Mouse (Mus musculus): ENCODE measurements around the gene Iqgap1.

Iqgap1 gene

DNA sequence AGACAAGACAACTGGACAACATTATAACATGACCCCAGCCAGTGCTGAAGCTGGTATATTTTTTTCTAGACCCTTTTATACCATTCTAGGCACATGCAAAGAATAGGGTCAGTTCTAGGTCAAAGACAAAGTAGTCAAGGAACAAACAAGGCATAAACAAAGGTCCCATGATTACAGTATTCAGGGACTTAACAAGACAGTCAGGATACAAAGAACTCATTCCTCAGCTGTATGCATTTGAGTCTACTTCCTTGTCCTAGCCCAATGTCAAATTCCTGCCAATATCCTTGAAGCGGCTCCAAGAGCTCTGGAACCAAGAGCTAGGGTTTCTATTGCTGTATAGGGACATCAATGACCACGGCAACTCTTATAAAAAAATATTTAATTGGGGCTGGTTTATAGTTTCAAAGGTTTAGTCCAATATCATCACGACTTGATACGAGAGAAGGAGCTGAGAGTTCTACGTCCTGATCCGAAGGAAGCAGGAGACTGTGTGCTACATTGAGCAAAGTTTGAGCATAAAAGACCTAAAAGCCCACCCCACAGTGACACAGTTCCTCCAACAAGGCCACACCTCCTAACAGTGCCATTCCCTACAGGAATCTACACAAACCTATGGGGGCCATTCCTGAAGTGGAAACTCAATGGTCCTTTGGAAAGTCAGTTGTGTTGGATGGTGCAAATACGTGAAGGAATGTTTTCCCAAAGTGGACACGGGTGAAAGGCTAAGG lies 18.3 kb upstream of the Iqgap1 start:
- no peak for DNase-seq (ENCODE audit: low read depth, low spot score)

DNA sequence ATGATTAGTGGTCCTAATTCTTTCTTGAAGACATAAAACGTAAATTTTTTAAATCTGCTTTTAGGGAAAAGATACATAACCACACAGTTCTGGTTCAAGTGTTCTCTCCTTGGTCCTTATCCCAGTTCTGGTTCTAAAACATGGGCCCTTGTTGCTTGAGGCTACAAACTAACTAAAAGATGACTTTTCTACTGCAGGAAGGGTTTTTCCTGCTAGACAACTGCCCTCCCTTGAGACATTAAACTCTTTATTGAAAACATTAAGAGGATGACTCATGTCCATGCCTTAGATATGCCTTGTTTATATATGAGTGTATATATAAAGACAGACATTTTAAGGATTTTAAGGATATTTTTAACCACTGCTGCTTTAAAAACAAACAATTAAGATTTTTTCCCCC lies 17.4 kb upstream of the Iqgap1 start:
- no peak for DNase-seq (ENCODE audit: low read depth, low spot score)

DNA sequence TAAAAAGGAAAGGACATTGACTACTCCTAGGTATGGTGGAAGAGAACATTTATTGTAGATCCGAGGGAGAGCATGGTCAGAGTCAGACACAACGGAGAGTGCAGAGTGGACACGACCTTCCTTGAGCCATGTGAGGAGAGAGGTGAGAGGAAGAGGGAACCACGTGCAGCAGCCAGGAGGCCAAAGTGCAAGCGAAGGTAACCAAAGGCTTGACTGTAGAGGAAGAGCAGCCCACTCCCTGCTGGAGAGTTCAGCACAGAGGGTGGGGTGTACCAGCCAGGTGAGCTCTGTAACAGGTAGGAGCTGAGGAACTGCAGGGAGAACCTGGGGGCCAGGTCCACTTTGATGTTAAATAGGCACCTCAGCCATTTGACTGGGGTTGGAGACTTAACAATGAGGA lies 16.4 kb upstream of the Iqgap1 start:
- no peak for DNase-seq (ENCODE audit: low read depth, low spot score)

GRCm38 (mm10) chr7:80840937-80841336 lies 15.2 kb upstream of the Iqgap1 start:
- no peak for DNase-seq (ENCODE audit: low read depth, low spot score)

DNA sequence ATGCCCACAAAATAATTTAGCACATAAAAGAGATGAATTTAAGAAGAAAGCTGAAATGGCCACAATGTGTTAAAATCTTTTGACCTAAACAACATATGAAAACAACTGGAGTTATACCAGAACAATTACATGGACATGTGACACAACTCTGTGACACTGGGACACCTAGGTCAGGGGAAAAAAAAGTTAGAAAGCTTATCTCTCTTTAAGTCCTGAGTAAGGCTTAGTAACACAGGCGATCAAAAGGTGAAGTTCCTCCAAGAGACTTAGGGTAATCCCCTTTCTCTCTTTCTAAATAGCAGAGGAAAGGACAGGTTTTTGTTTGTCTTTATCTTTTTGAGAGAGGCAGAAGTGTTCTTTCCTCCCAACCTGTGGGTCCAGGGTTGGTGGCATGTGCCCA lies 14.5 kb upstream of the Iqgap1 start:
- DNase-seq (ENCODE audit: low read depth, low spot score) = no peak

DNA sequence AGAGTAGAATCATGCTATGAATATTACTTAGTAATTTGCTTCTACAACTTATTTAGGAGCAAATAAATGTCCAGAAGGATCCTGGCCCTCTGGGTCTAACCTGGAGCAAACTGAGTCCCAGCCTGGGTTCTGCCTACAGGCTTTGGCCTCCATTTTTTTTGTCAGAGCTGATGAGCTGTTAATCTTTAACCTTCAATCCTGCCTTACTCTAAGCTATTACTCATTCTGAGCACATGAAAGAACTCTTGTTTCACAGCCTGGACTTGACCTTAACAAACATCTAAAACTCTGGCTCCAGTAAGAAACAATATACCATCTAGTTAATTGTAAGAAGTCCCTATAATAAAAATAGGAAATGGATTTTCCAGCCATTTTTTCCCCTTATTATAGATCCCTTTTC lies 14.0 kb upstream of the Iqgap1 start:
- DNase-seq (ENCODE audit: low read depth, low spot score) = no peak

- DNase-seq (ENCODE audit: low read depth, low spot score) = no peak
Measured at GRCm38 (mm10) chr7:80838247-80838646, 12.5 kb upstream of the Iqgap1 start.

GRCm38 (mm10) chr7:80837736-80838135 lies 12.0 kb upstream of the Iqgap1 start:
- DNase-seq (ENCODE audit: low read depth, low spot score) = no peak

DNA sequence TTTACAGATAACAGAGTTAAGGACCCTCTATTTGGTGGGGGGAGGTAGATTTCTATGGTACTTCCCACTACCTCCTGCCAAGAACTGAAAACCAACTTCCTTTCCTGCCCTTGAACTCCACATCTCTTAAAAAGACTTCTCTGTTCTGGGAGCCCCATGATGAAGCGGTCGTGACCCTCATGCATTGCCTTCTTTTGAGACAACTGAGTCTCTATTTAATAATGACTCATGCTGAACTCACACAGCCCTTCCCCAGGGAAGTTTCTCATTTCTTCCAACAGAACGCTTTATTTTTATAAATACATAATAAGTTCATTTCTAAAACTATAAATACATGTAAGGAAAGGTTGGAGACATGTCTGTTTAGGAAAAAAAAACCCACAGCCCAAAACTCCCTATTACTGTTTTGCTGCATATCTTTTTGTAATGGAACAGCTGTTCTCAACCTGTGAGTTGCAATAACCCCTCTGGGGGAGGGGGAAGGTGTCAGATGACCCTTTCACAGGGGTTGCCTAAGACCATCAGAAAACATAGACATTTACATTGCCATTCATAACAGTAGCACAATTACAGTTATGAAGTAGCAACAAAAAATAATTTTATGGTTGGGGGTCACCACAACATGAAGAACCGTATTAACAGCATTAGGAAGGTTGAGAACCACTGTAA lies 10.3 kb upstream of the Iqgap1 start:
- DNase-seq (ENCODE audit: low read depth, low spot score) = no peak

GRCm38 (mm10) chr7:80833651-80834532 lies 8.1 kb upstream of the Iqgap1 start:
- no peak for DNase-seq (ENCODE audit: low read depth, low spot score)

DNA sequence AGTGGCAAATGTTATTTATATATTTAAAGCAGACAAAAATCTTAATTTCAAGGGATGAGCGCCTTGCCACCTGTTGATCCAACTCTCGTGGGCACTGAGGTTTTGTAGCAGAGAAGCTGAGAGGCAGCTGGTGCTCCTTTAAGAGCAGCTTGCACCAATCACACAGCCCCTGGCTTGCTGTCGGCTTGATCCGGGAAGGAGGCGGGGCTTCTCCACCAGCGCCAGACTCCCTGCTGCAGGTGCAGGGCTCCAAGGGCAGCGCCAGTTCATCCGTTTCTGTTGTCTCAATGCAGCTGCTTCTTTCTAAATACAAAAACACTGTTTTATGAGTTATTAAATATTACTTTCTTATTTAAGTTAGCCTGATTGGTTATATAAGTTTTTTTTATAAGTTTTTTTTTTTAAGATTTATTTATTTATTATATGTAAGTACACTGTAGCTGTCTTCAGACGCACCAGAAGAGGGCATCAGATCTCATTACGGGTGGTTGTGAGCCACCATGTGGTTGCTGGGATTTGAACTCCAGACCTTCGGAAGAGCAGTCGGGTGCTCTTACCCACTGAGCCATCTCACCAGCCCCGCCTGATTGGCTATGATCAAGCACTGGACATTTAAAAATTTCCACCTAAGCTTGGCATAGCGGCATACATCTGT lies 7.3 kb upstream of the Iqgap1 start:
- DNase-seq (ENCODE audit: low read depth, low spot score) = peak; percentile 52

DNA sequence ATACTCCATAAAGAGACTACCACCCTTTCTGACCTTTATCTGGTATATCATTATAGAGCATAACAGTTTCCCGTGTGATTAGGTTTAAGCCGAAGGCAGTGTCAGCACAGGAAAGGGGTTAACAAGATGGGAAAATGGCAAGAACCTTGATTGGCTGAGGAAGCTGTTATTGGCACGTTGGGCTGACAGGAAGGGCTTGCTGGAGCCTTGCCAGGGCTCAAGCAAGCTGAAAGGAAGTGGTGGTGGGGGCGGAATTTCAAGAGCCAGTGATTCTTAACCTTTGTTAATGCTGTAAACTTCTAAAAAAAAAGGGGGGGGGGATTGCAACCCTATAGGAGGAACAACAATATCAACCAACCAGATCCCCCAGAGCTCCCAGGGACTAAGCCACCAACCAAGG lies 6.4 kb upstream of the Iqgap1 start:
- DNase-seq (ENCODE audit: low read depth, low spot score) = no peak

- no peak for DNase-seq (ENCODE audit: low read depth, low spot score)
Measured at GRCm38 (mm10) chr7:80830193-80830803, 4.5 kb upstream of the Iqgap1 start.

GRCm38 (mm10) chr7:80828146-80828860 lies 2.5 kb upstream of the Iqgap1 start:
- no peak for DNase-seq (ENCODE audit: low read depth, low spot score)

GRCm38 (mm10) chr7:80823875-80824682 lies 1.7 kb downstream of the Iqgap1 start:
- no peak for DNase-seq (ENCODE audit: low read depth, low spot score)

- DNase-seq (ENCODE audit: low read depth, low spot score) = no peak
Measured at GRCm38 (mm10) chr7:80823267-80823666, 2.5 kb downstream of the Iqgap1 start.

GRCm38 (mm10) chr7:80820838-80821237 lies 4.9 kb downstream of the Iqgap1 start:
- no peak for DNase-seq (ENCODE audit: low read depth, low spot score)

DNA sequence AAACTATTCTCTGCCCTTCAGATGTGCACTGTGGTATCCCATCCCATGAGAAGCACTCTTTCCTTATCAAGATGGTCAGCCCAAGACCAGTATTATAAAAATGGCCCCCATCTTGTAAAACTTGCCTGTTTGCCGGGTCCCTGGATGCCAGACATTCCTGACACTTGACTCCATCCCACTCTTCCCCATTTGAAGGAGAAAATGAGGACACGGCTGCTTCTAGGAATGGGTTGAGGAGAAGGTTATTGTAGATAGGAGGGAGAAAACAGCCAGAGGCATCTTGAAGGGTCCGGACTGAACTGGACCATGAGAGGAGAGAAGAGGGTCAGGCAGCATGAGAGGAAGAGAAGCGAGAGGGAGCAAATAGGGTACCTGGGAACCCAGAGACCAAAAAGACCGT lies 9.1 kb downstream of the Iqgap1 start:
- no peak for DNase-seq (ENCODE audit: low read depth, low spot score)

DNA sequence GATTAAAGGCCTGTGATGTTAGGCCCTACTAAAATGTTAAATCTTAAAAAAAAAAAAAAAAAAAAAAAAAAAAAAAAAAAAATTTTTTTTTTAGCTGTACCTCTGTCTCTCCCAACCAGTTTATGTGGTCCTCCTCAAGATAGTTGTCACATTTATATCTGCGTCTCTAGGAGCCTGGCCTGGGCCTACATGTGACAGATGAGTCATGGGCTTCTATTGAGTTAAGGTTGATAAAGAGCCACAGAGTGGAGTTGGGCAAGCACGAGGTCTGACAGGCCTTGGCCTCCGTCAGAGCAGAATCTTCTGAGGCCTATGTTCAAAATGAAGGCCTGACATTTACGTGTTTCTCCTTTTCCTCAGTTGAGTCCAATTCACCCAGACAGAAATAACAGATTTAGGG lies 12.4 kb downstream of the Iqgap1 start:
- DNase-seq (ENCODE audit: low read depth, low spot score) = no peak

DNA sequence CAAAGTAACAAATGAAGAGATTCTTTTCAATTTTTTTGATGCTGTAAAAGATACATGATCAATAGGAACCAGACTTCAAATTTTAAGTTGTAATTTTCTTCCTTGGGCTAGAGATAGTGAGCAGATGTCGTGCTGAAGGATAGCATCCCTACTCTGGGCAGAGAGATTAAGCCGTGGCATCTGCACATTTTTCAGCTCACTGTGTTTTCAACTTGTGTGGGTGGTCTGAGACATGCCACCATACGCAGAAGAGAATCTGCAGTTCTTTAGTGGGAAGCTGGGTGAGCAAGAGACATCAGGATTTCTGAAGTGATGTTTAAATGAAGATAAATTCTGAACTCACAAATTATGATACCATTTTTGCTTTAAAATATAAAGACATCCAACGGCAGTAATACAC lies 19.4 kb downstream of the Iqgap1 start:
- DNase-seq (ENCODE audit: low read depth, low spot score) = no peak
